Mouse (Mus musculus) R1 (cell line): ENCODE measurements around the gene Lmod1.
"Not testable (repeated sequence)": the region's sequence is repeated elsewhere in the genome, so short reads cannot be mapped to it uniquely, and the experiment has no call there.

Experiments used
- DNase-seq: peaks from one replicate; pipeline ENCODE4 v3.0.0-alpha.2; 2018; ENCODE audit warnings: low read depth, low spot score

The Lmod1 gene

GRCm38 (mm10) chr1:135362115-135362514 lies 37.5 kb downstream of the Lmod1 start:
- peak; percentile 63 for DNase-seq

GRCm38 (mm10) chr1:135363446-135363845 lies 38.8 kb downstream of the Lmod1 start:
- no peak for DNase-seq

DNA sequence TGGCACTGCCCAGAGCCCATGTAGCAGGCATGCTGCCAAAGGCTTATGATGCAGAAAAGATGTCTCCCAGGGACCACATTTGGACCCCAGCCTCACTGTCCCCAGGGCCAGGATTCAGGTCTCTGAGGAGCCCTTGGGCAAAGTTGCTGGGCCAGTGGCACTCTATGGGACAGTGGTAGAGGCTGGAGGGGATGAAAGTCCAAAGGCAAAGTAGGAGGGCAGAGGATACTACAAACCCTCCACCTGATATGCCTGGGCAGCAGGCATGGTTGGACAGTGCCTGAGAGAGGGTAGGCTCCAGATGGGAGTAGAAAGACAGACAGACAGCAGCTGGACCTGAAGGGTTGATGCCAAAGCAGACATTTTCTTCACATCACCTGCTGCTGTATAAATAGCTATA lies 41.8 kb downstream of the Lmod1 start:
- DNase-seq, result no peak

DNA sequence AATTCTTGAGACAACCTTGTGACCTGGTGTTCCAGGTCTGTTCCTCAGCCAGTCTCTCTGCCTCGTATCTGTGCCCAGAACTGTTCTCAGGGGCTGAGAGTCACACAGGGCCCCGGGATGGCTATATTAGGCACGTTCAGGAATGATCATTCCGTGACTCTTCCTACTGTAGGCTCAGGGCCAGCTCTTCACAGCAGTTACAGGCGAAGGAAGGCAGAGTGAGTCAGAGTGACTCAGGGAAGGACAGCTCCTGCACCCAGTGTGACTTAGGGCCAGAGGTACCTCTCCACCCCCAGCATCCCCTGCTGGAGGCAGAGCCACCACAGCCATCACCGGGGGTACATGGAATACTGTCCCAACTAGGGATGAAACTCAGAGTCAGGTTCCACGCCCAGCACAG lies 42.4 kb downstream of the Lmod1 start:
- DNase-seq, result no peak

DNA sequence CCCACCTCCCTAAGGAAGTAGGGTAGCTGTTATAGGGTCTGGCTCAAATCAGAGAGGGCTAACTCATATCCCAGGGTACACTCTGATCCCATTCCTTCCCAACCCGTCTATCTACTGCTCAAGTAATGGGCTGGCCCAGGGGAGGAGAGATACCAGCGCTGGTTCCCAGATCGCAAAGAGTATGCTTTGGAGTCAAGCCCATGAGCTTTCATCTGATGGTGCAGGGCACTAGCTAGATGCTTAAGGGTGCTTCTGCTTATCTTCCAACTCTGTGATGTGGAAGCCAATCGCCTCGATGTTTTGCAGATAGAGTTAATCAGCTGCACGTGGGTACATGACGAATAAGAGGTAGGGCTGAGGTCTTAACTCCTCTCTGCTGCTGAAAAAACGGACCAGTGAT lies 43.0 kb downstream of the Lmod1 start:
- no peak for DNase-seq

DNA sequence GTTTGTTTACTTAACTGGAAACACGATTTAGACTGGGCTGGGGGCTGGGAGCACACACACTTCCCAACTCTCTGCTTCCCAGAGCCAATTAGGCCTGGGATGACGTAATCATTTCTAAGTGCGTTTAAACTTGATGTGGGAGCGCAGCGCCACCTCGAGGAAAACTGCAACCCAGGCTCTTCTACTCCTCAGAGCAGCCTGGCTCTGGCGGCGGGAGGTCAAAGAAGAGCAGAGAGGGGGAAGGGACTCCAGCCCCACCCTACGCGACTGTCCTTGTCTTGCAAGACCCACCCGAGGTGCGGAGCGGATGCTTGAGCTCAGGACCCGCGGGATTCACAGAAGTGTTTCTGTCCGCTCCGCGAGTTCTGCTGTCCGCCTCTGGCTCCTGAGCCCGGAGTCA lies 43.6 kb downstream of the Lmod1 start:
- DNase-seq, result peak; percentile 99

DNA sequence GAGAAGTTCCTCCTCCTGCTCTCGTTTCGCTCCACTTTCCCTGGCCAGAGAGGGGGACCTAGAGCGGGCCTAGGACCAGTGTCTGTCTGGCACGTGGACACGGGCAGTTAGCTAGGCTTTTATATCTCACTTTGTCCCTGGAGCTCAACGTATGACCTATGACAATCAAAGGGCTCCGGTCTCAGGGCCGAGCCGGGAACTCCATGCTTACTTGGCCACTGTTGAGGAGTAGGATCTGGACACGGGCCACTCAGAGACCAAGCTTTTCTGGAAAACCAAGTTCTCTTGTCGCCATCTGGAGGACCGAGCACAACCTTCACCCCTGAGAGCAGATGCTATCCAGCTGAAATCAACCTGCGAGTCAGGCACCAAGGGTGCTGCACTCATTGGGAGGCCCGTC lies 44.4 kb downstream of the Lmod1 start:
- DNase-seq, result peak; percentile 63

GRCm38 (mm10) chr1:135369415-135369814 lies 44.8 kb downstream of the Lmod1 start:
- no peak for DNase-seq

DNA sequence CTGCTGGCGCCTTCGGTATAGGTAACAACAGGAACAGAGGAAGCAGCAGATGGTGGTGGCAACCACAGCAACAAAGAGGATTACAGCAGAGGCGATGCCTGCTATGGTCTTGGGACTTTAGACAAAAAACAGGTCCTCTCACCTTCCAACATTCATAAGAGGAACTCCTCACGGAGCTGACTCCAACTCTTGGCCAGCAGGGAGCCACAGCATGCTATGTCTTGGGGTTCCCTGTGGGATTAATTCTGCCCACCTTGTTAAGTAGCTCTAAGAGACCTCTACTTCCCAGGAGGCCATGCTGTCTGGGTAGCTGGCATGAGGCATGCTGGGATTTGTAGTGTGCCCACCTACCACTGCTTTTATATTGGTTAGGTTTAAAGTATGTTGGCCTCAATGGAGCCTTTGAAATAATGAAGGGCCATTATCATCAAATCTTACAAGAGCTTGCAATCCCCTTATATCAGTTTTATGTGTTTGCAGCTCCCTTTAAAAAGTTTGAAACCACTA lies 48.6 kb downstream of the Lmod1 start:
- no peak for DNase-seq

DNA sequence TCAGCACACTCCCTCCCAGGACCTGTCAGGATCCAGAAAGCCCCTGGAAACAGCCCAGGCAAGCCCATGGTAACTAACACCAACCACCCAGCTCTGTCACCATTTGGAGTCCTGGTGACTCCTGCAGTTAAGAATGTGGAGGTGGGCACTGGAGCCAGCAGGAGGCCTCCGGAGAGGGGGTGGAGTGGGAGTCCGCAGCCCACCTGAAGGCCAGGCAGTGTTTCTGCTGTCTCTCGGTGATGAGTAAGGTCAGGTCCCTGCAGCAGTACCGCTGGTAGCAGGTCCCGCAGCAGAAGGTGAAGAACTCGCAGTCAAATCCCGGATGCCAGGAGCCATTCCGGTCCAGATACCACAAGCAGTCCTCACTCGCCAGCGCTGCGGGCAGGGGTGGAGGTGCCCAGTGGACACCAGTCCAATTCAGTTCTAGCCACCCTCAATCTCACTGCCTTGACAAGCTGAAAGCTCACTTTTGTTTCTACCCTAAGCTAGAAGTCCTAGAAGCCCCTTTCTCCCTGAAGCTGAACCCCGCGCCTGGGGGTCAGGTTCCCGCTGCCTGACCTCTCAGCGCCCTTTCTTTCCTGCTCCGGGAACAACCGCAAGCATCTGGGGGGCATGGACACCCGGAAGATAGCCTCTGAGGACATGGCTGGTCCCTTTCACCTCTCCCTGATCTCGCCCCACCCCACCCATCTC lies 49.7 kb downstream of the Lmod1 start:
- no peak for DNase-seq

GRCm38 (mm10) chr1:135374868-135375581 lies 50.4 kb downstream of the Lmod1 start, which contains the start of gene Shisa4:
Gene Shisa4 (minus strand): TSS chr1:135375237.
- DNase-seq, result peak; percentile 46

GRCm38 (mm10) chr1:135378576-135378975 lies 54.0 kb downstream of the Lmod1 start:
- no peak for DNase-seq

DNA sequence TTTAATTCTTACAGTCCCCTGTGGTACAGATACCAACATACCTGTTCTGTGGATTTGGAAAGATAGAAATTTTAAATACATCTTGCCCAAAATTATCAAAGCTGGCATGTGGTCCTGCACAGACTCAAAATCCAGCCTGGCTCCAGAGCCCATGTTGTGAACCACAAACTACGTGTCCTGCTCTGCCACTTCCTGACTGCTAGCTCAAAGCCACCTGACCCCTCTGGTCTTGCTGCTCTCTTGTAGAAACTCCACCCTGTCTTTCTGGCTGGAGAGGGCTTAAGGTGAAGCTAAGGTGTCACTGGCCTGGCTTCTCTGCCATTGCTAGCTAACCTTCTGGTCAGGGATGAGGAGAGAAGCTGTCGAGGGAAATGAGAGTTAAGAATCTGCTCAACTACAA lies 54.4 kb downstream of the Lmod1 start:
- no peak for DNase-seq

DNA sequence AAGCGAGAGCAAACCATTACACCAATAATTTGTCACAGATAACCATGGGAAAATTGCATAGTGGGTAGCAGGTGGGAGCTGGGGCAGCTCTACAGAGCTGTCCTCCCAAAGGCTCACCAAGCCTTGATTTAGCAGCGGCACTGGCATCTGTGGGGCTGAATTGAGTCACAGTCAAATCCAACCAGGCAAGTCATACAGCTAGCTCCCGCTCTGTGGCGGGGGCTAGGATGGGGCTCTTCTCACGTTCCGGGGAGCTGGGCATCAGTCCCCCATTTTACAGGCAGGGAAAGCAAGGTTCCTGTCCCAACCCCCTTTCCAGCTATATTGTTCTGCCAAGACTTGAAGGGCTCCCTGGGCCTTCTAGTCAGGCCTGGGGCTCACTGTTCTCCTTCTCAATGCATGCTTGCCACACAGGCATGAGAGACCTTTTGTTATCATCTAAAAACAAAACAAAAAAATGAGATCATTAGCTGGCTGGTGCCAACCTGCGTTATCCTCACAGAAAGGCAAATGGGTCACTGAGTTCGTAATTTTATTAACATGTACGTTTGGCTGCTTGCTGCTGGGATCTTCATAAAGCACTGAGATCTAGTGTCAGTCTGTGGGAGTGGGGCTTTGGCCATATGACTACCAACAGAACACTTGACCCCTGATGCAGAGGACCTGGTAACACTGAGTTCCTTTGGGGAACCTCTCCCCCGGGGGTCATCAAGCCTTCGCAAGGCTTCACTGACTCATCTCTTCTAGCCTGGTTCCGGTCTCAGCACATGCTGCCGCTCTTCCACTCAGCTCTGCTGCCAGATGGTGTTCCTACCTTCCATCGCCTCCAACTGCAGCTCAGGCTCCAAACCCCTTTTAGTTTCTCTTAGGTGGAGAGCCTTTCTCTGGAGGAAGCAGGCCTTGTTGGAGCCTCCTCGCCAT lies 55.7 kb downstream of the Lmod1 start:
- DNase-seq, result no peak

DNA sequence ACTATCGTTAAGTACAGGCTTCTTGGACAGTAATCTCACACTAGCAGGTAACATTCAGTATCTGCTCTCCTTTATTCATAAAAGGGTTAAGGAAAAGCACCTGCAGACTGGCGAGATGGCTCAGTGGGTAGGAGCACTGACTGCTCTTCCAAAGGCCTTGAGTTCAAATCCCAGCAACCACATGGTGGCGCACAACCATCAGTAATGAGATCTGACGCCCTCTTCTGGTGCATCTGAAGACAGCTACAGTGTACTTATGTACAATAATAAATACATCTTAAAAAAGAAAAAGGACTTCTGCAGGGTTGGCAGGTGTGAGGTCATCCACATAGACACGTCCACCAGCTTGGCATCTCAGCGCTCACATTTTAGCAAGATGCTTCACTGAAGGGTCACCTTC lies 57.0 kb downstream of the Lmod1 start:
- not testable (repeated sequence) for DNase-seq

DNA sequence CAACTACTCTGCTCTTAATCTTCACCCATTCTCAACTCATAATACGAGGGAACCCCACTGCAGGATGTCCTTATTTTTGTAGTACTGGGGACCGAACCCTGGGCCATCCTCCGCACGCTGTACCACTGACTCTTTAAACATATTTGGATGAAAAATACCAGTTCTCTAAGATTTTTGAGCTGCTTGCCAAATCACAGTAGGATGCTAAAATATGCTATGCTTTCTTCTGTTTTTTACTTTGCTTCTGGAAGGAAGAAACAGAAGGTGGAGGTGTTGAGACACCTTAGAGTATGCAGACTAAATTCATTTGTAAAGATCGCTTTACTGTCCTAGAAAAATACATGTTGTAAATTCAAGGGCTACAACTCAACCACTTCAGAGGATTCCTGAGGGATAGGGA lies 59.6 kb downstream of the Lmod1 start:
- no peak for DNase-seq

- DNase-seq, result no peak
Measured at GRCm38 (mm10) chr1:135385161-135385560, 60.6 kb downstream of the Lmod1 start.

GRCm38 (mm10) chr1:135399466-135399865 lies 74.9 kb downstream of the Lmod1 start:
- DNase-seq, result no peak

- DNase-seq, result no peak
Measured at GRCm38 (mm10) chr1:135401452-135402110, 77.0 kb downstream of the Lmod1 start.

DNA sequence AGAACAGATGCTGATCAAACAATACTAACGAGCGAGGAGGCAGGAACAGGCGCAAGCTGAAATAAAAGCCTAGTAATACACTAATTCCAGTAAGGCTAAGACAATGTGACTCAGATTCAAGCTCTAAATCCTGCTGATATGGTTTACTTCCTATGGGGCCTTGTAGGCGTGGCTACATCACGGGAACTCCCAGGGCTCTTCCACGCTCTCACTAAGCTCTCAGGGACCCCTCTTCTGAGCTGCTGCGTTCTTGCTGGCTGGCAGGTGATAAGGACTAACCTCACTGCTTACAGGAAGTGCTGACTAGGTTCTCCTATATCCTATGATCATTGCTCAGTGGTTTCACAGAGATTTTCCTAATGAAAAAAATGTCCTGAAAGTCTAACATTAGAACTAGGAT lies 80.7 kb downstream of the Lmod1 start:
- DNase-seq, result peak; percentile 64

DNA sequence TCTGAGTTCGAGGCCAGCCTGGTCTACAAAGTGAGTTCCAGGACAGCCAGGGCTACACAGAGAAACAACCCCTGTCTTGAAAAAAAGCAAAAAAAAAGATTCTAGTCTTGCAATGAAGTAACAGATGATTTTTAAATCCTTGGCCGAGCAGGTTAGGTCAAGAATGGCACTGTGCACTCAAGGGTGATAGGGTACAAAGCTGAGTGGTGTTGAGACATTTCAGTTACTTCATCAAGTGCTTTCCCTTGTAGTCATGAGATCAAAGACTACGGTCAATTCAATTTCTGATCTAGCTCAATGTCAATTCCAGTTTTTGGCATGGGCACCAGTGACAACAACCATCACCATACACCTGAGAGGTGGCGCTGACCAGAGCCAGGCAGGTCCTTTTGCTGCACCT lies 84.4 kb downstream of the Lmod1 start:
- no peak for DNase-seq
